Comparison of ENCODE assay signal across 20 mouse cellular contexts in genomic region chr15:13034436-13034835, GRCm38 (mm10).
DNase-seq lines count a peak whose midpoint lies in the region; ATAC-seq and TF ChIP-seq lines count a peak whose summit lies in the region.
"Had no signal": no experiment of that assay in that cellular context is flagged by ENCODE, and none has a peak within 500 bp of the region (broad histone marks: within the 10 kb centered on the region; RNA-seq: fewer than 3 reads in every experiment).

No protein-coding gene starts in this region.

- peak overlapping the region; percentile 60 for H3K4me2 ChIP-seq in heart, embryonic 13.5 days
- H3K4me2 ChIP-seq in kidney, postnatal 0 days (ENCODE audit: low read length) = 0 out of 2 replicates have a peak overlapping the region, but pooled peaks have one; percentile 26
- H3K4me2 ChIP-seq: embryonic facial prominence, embryonic 15.5 days; hindbrain, embryonic 15.5 days; limb, embryonic 13.5 days; midbrain, embryonic 11.5 days had no signal

- peak; percentile 9 for DNase-seq in embryo, embryonic 9.5 days (ENCODE audit: extremely low spot score)
- no peak for DNase-seq in embryo, embryonic 10 days (ENCODE audit: low spot score)
- DNase-seq in heart, adult 11 months = no peak
- DNase-seq in kidney, postnatal 0 days (ENCODE audit: low spot score) = no peak
- no peak for DNase-seq in kidney, adult 8-10 months
- peak; percentile 13 for DNase-seq in right cerebral cortex, postnatal 25 days
- no peak for DNase-seq in right cerebral cortex, postnatal 4 days
- DNase-seq: cerebellum, adult 9-11 months; gastrocnemius, adult 2 months; heart, adult 2 months; lung, postnatal 36 days; thymus, postnatal 14 days had no signal

- H3K27me3 ChIP-seq in heart, embryonic 13.5 days (replicated peaks) = no peaks in the 10 kb centered on the region
- H3K27me3 ChIP-seq in kidney, postnatal 0 days (ENCODE audit: insufficient read depth, low read length) = no peaks in the 10 kb centered on the region
- H3K27me3 ChIP-seq: embryonic facial prominence, embryonic 15.5 days; hindbrain, embryonic 15.5 days; limb, embryonic 13.5 days had no signal

- no peak overlapping the region for H3K27ac ChIP-seq in heart, embryonic 13.5 days (replicated peaks)
- H3K27ac ChIP-seq in kidney, postnatal 0 days = no peak overlapping the region
- H3K27ac ChIP-seq: embryonic facial prominence, embryonic 15.5 days; gastrocnemius, adult 2 months; heart, adult 2 months; hindbrain, embryonic 15.5 days; limb, embryonic 13.5 days; liver, embryonic 14.5 days had no signal

- H3K4me1 ChIP-seq in heart, embryonic 13.5 days = 0 out of 2 replicates have a peak, but pooled peaks cover 5% of the 10 kb centered on the region
- H3K4me1 ChIP-seq in kidney, postnatal 0 days (replicated peaks; ENCODE audit: insufficient read depth, low read length) = no peaks in the 10 kb centered on the region
- H3K4me1 ChIP-seq: embryonic facial prominence, embryonic 15.5 days; hindbrain, embryonic 15.5 days; limb, embryonic 13.5 days had no signal

- H3K4me3 ChIP-seq in heart, embryonic 13.5 days = peak overlapping the region; percentile 31
- H3K4me3 ChIP-seq in kidney, postnatal 0 days (replicated peaks; ENCODE audit: low read depth, low read length) = no peak overlapping the region
- H3K4me3 ChIP-seq: embryonic facial prominence, embryonic 15.5 days; gastrocnemius, adult 2 months; heart, adult 2 months; hindbrain, embryonic 15.5 days; limb, embryonic 13.5 days had no signal

- 12% methylated on average over 16 of the region's 16 CpGs for WGBS in heart, embryonic 13.5 days
- 27% methylated on average over 16 of the region's 16 CpGs for WGBS in kidney, postnatal 0 days

- 0 out of 2 replicates have a peak overlapping the region, but pooled peaks have one; percentile 2 for H3K9ac ChIP-seq in heart, embryonic 13.5 days
- no peak overlapping the region for H3K9ac ChIP-seq in kidney, postnatal 0 days (ENCODE audit: low read depth, low read length)
- H3K9ac ChIP-seq: embryonic facial prominence, embryonic 15.5 days; hindbrain, embryonic 15.5 days; limb, embryonic 13.5 days; liver, embryonic 14.5 days had no signal

- ATAC-seq in heart, embryonic 13.5 days (ENCODE audit: extremely low read depth, insufficient number of reproducible peaks, low FRiP score, low TSS enrichment) = no peak
- no peak for ATAC-seq in kidney, postnatal 0 days (replicated peaks; ENCODE audit: low FRiP score, low read depth)
- ATAC-seq: CD4-positive, CD25-positive, alpha-beta regulatory T cell, adult 4 months; intestine, embryonic 16.5 days had no signal

- no peaks in the 10 kb centered on the region for H3K36me3 ChIP-seq in heart, embryonic 13.5 days
- peaks cover 4% of the 10 kb centered on the region; the same call in 1 of the 2 replicates for H3K36me3 ChIP-seq in kidney, postnatal 0 days (ENCODE audit: insufficient read depth, low read length)

- H3K9me3 ChIP-seq in heart, embryonic 13.5 days = no peaks in the 10 kb centered on the region
- H3K9me3 ChIP-seq in kidney, postnatal 0 days (replicated peaks; ENCODE audit: low read length) = no peaks in the 10 kb centered on the region
- H3K9me3 ChIP-seq: embryonic facial prominence, embryonic 15.5 days; hindbrain, embryonic 15.5 days; limb, embryonic 13.5 days had no signal

- TF ChIP-seq CTCF in kidney, postnatal 0 days (IDR thresholded peaks at IDR 0.05; ENCODE audit: low read depth) = no peak

Comparison
In these comparisons a context has a peak if more than half of its experiments do, and no peak if none do; other contexts are left out.
1. DNase-seq: peak in embryo, embryonic 9.5 days (single experiment) and right cerebral cortex, postnatal 25 days (single experiment); none in embryo, embryonic 10 days (single experiment), heart, adult 11 months (single experiment), kidney, postnatal 0 days (single experiment), kidney, adult 8-10 months (0 of 2) and right cerebral cortex, postnatal 4 days (single experiment).